Mouse (Mus musculus): ENCODE results near the gene Zfp768.
"Not testable (repeated sequence)": the region's sequence is repeated elsewhere in the genome, so short reads cannot be mapped to it uniquely, and the experiment has no call there.

DNA sequence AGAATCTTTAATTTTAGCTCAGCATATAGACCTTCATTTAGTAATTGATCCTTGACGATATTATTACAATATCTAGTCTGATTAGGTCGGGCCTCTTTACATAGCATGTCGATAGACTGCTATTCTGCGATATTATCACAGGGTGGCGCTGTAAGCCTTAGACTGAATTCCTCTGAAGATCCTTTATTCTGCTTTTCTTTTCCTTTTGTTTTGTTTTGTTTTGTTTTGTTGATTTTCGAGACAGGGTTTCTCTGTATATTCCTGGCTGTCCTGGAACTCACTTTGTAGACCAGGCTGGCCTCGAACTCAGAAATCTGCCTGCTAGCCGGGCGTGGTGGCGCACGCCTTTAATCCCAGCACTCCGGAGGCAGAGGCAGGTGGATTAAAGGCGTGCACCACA lies 17.0 kb upstream of the Zfp768 start:
- TF ChIP-seq CTCF (IDR thresholded peaks at IDR 0.05; ENCODE audit: low read depth, low read length) = peak; percentile 53
- not testable (repeated sequence) for TF ChIP-seq GATA1 (IDR thresholded peaks at IDR 0.05; ENCODE audit: borderline replicate concordance, low read length)
